Mouse (Mus musculus) limb, embryonic 14.5 days (tissue): ENCODE data around the gene N6amt1. TPM values are rescaled to one million over a fixed set of nuclear protein-coding genes. Genes with fewer than 3 reads are reported as not detected.
A peak's percentile ranks its signal among the peaks of the same experiment; 100 is the strongest.

Experiments used
- ATAC-seq: fragments of 200-750 bp; cut with Nextera tagmentation; 2 replicates; pipeline ENCODE4 v1.8.0; 2017; ENCODE audit warnings: low read depth, moderate number of reproducible peaks, moderate TSS enrichment; ENCODE audit not compliant: low FRiP score
- DNase-seq: peaks from one replicate; pipeline ENCODE4 v3.0.0-alpha.2; 2015; ENCODE audit warnings: low spot score
- H3K27ac ChIP-seq: fragments of 300-500 bp; sonication (generic); replicated peaks from 2 replicates; pipeline ENCODE4 v1.5.1; 2014; ENCODE audit warnings: low read depth, mild to moderate bottlenecking, low read length, moderate library complexity, mixed read lengths
- H3K27me3 ChIP-seq: fragments of 300-500 bp; sonication (generic); 2 replicates; pipeline ENCODE4 v1.6.1; 2014; ENCODE audit warnings: low read length, mixed read lengths; ENCODE audit not compliant: control insufficient read depth, insufficient read depth
- H3K36me3 ChIP-seq: fragments of 300-500 bp; sonication (generic); 2 replicates; pipeline ENCODE4 v1.6.1; 2014; ENCODE audit warnings: mild to moderate bottlenecking, low read length, moderate library complexity, mixed read lengths; ENCODE audit not compliant: control insufficient read depth, insufficient read depth
- H3K4me1 ChIP-seq: fragments of 300-500 bp; sonication (generic); 2 replicates; pipeline ENCODE4 v1.6.1; 2014; ENCODE audit warnings: antibody characterized with exemption, low read length, mixed read lengths; ENCODE audit not compliant: control insufficient read depth, insufficient read depth
- H3K4me2 ChIP-seq: fragments of 300-500 bp; sonication (generic); replicated peaks from 2 replicates; pipeline ENCODE4 v1.6.1; 2014; ENCODE audit warnings: low read depth, mild to moderate bottlenecking, low read length, moderate library complexity; ENCODE audit not compliant: severe bottlenecking
- H3K4me3 ChIP-seq: fragments of 300-500 bp; sonication (generic); replicated peaks from 2 replicates; pipeline ENCODE4 v1.5.1; 2014; ENCODE audit warnings: low read length
- H3K9ac ChIP-seq: fragments of 300-500 bp; sonication (generic); 2 replicates; pipeline ENCODE4 v1.6.1; 2014; ENCODE audit warnings: mild to moderate bottlenecking, low read depth, low read length, moderate library complexity; ENCODE audit not compliant: severe bottlenecking
- H3K9me3 ChIP-seq: fragments of 300-500 bp; sonication (generic); 2 replicates; pipeline ENCODE4 v1.6.1; 2016; ENCODE audit warnings: low read length; ENCODE audit not compliant: control insufficient read depth
- POLR2A ChIP-seq: fragments of 200-500 bp; IDR thresholded peaks from 2 replicates; pipeline ENCODE4 v1.8.0; 2012; ENCODE audit warnings: inconsistent platforms, mild to moderate bottlenecking, moderate library complexity, borderline replicate concordance; ENCODE audit not compliant: insufficient read depth, insufficient read length; ENCODE audit errors: extremely low read depth
- WGBS: fragments of 180-500 bp; shearing (Covaris S2); extraction: QIAGEN DNeasy Blood & Tissue Kit; methylation state at CpG from one replicate; pipeline ENCODE4 v1.1.7; 2014; 5-methylcytosine and 5-hydroxymethylcytosine counted together
- polyA plus RNA-seq, 2 experiments: library from polyadenylated mRNA; depleted of rRNA in 1 of 2; stranded (reverse) in 1 of 2; unstranded in 1 of 2; fragments of >200 nt; fragmentation: Nextera tagmentation in 1 of 2; extraction: Ambion mirVana in 1 of 2; gene quantifications; 2 replicates each; pipeline versions ENCODE4 v1.2.1 to v1.2.3; 2012 to 2014

The N6amt1 gene
- polyA plus RNA-seq, 2 experiments: 24.1 to 25.7 TPM

DNA sequence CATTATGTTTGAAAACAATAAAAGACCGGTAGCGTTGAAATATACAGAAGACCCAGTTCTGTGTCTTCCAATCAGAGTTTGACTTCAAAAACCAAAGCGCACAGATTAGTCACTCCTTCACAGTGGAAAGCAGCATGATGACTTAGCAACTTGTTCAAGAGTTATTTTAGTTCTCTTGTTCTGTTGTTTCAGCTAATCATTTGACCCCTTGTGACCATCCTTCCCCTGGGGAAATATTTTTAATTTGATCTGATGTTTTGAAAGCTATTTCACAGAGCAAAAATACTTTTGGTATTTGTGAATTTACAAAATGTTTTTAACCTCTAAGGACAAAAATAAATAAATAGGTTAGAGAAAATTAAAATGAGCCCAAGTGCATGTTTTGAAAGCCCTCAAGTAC lies 19.2 kb upstream of the N6amt1 start:
- DNase-seq: no peak
- no peaks in the 10 kb centered on the region for H3K36me3 ChIP-seq
- no peaks in the 10 kb centered on the region for H3K27me3 ChIP-seq
- no peak overlapping the region for H3K4me2 ChIP-seq
- no peak overlapping the region for H3K4me3 ChIP-seq
- no peak overlapping the region for H3K27ac ChIP-seq
- no peak for TF ChIP-seq POLR2A
- H3K9me3 ChIP-seq: no peaks in the 10 kb centered on the region
- no peak for ATAC-seq
- H3K9ac ChIP-seq: no peak overlapping the region
- H3K4me1 ChIP-seq: no peaks in the 10 kb centered on the region
- 94% methylated on average over 3 of the region's 3 CpGs for WGBS

- Histone ChIP-seq H3K27me3 (no peaks in the 10 kb centered on the region), H3K9ac (no peak overlapping the region), H3K4me3 (no peak overlapping the region), H3K4me1 (peaks cover 23% of the 10 kb centered on the region), H3K9me3 (no peaks in the 10 kb centered on the region), H3K4me2 (no peak overlapping the region), H3K36me3 (no peaks in the 10 kb centered on the region), H3K27ac (no peak overlapping the region)
- no peak for TF ChIP-seq POLR2A
- DNase-seq (peak; percentile 62), ATAC-seq (peak; percentile 83)
- 25% methylated on average over 6 of the region's 6 CpGs for WGBS
Measured at GRCm38 (mm10) chr16:87341043-87341572, 12.9 kb upstream of the N6amt1 start.

DNA sequence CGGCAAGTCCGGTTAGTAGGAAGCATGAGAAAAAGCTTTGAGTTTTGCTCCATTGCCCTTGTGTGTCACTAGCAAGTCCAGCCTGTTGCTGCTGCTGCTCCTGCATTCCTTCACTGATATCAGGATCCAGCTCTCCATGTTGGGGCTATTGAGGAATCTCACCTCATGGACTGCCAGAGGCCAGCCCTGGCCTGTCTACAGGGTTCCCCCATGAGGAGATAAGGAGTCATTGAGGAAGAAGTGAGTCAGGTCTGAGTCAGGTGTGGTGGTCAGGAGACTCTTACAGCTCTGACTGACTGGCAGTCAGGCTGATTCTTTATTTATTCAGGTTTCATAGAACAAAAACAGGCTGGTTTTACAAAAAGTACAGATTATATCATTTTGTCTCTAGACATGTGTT lies 5.9 kb upstream of the N6amt1 start:
- Histone ChIP-seq H3K4me3 (no peak overlapping the region), H3K36me3 (no peaks in the 10 kb centered on the region), H3K4me2 (no peak overlapping the region), H3K4me1 (peaks cover 11% of the 10 kb centered on the region), H3K9me3 (peaks cover 5% of the 10 kb centered on the region; the same call in 1 of the 2 replicates), H3K27ac (no peak overlapping the region), H3K9ac (no peak overlapping the region), H3K27me3 (no peaks in the 10 kb centered on the region)
- TF ChIP-seq POLR2A: no peak
- WGBS: 97% methylated on average over 2 of the region's 2 CpGs
- no peak for DNase-seq
- ATAC-seq: no peak

GRCm38 (mm10) chr16:87351386-87352105 lies 2.4 kb upstream of the N6amt1 start:
- H3K4me1 ChIP-seq: peaks cover 9% of the 10 kb centered on the region; the same call in 1 of the 2 replicates
- H3K9ac ChIP-seq: no peak overlapping the region
- H3K4me3 ChIP-seq: no peak overlapping the region
- no peak overlapping the region for H3K27ac ChIP-seq
- no peak for DNase-seq
- no peak overlapping the region for H3K4me2 ChIP-seq
- H3K9me3 ChIP-seq: peaks cover 5% of the 10 kb centered on the region; the same call in 1 of the 2 replicates
- H3K27me3 ChIP-seq: no peaks in the 10 kb centered on the region
- H3K36me3 ChIP-seq: peaks cover 4% of the 10 kb centered on the region; the same call in 1 of the 2 replicates
- no peak for ATAC-seq
- TF ChIP-seq POLR2A: no peak
- 73% methylated on average over 5 of the region's 5 CpGs for WGBS

DNA sequence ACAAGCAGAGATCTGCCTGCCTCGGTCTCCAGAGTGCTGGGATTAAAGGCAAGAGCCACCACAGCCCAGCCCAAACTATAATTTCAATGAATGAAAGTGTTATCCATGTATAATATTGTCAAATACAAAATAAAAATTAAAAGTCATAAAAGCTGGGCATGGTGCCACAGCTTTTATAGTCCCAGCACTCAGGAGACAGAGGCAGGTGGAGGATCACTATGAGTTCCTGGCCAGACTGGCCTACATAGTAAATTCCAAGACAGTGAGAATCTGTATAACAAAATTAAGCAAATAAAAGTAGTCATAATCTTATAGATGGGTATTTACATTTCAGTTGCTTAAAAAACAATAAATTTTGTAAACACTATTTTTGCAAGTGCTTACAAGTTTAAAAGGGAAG lies 380 bp upstream of the N6amt1 start:
- Histone ChIP-seq H3K27me3 (no peaks in the 10 kb centered on the region), H3K27ac (peak overlapping the region; percentile 88), H3K9me3 (peaks cover 5% of the 10 kb centered on the region; the same call in 1 of the 2 replicates), H3K4me3 (peak overlapping the region; percentile 56), H3K4me2 (peak overlapping the region; percentile 47; the same call in 1 of the 2 replicates), H3K9ac (no peak overlapping the region), H3K4me1 (0 out of 2 replicates have a peak, but pooled peaks cover 5% of the 10 kb centered on the region), H3K36me3 (peaks cover 18% of the 10 kb centered on the region)
- peak; percentile 13 for DNase-seq
- TF ChIP-seq POLR2A: no peak
- no peak for ATAC-seq
- WGBS: 95% methylated on average over 1 of the region's 1 CpGs
